Mouse (Mus musculus) kidney, postnatal 25 days (tissue): ENCODE data around the gene Gm438.
"Not testable (repeated sequence)": the region's sequence is repeated elsewhere in the genome, so short reads cannot be mapped to it uniquely, and the experiment has no call there.

Experiments
- DNase-seq, 2 experiments: peaks; one replicate each; pipeline ENCODE4 v3.0.0; 2021; ENCODE audit warnings: mixed read lengths in 2 of 2

The Gm438 gene

GRCm38 (mm10) chr4:144786483-144786882 is at the start of gene Gm438:
Gm438 (minus strand) TSS chr4:144786583.
- DNase-seq = no peak

GRCm38 (mm10) chr4:144824706-144825105 is 38.3 kb upstream of the Gm438 start:
- no peak for DNase-seq

GRCm38 (mm10) chr4:144823996-144824395 is 37.6 kb upstream of the Gm438 start:
- DNase-seq = no peak

GRCm38 (mm10) chr4:144807135-144807534 is 20.8 kb upstream of the Gm438 start:
- DNase-seq = not testable (repeated sequence)

- no peak for DNase-seq
These were observed 17.2 kb upstream of the Gm438 start for GRCm38 (mm10) chr4:144803633-144804032.

GRCm38 (mm10) chr4:144790141-144790540 is 3.8 kb upstream of the Gm438 start:
- no peak for DNase-seq

GRCm38 (mm10) chr4:144782476-144783197 is 3.7 kb downstream of the Gm438 start:
- DNase-seq = no peak

GRCm38 (mm10) chr4:144765722-144766121 is 20.7 kb downstream of the Gm438 start:
- peak; percentile 44 to 71 for DNase-seq

- DNase-seq = no peak
These were observed 37.2 kb downstream of the Gm438 start for GRCm38 (mm10) chr4:144749139-144749538.
